Comparison of ENCODE assay signal across 20 mouse cellular contexts in genomic region chr12:85643735-85644134, GRCm38 (mm10). TPM values are rescaled to one million over a fixed set of nuclear protein-coding genes. Genes with fewer than 3 reads are reported as not detected.
DNase-seq lines count a peak whose midpoint lies in the region; ATAC-seq and TF ChIP-seq lines count a peak whose summit lies in the region.
"Had no signal": no experiment of that assay in that cellular context is flagged by ENCODE, and none has a peak within 500 bp of the region (broad histone marks: within the 10 kb centered on the region; RNA-seq: fewer than 3 reads in every experiment).

No protein-coding gene starts in this region.

- no peak overlapping the region for H3K4me2 ChIP-seq in kidney, embryonic 14.5 days (replicated peaks; ENCODE audit: low read depth, low read length)
- H3K4me2 ChIP-seq: heart, embryonic 11.5 days; hindbrain, embryonic 15.5 days; intestine, embryonic 15.5 days; liver, embryonic 12.5 days; lung, embryonic 15.5 days; midbrain, embryonic 11.5 days; stomach, embryonic 15.5 days had no signal

- H3K9ac ChIP-seq in kidney, embryonic 14.5 days (ENCODE audit: low read depth, low read length), result no peak overlapping the region
- H3K9ac ChIP-seq: forebrain, postnatal 0 days; hindbrain, embryonic 15.5 days; intestine, embryonic 15.5 days; liver, embryonic 12.5 days; lung, embryonic 15.5 days; stomach, embryonic 15.5 days had no signal

- no peak for TF ChIP-seq POLR2A in bone marrow, adult 2 months (IDR thresholded peaks at IDR 0.05; ENCODE audit: borderline replicate concordance, control insufficient read depth, low read depth, low read length)

- intact Hi-C loops in heart, postnatal 14 days (cut with DNase I), result loop anchor here (2.0 kb wide), 1 partner anchor 135 kb away; no protein-coding TSS in a partner anchor

- no peaks in the 10 kb centered on the region for H3K27me3 ChIP-seq in kidney, embryonic 14.5 days (ENCODE audit: control insufficient read depth, insufficient read depth, low read length)
- H3K27me3 ChIP-seq: hindbrain, embryonic 15.5 days; intestine, embryonic 15.5 days; liver, embryonic 12.5 days; lung, embryonic 15.5 days; stomach, embryonic 15.5 days had no signal

- no peak for ATAC-seq in kidney, embryonic 14.5 days (ENCODE audit: low FRiP score, low TSS enrichment)
- ATAC-seq: forebrain, postnatal 0 days; intestine, embryonic 15.5 days; liver, embryonic 12.5 days had no signal

- no peak for TF ChIP-seq CTCF in bone marrow, adult 2 months (IDR thresholded peaks at IDR 0.05; ENCODE audit: control insufficient read depth, insufficient read depth, low read length)

- H3K4me1 ChIP-seq in kidney, embryonic 14.5 days (ENCODE audit: control insufficient read depth, insufficient read depth, low read length), result 0 out of 2 replicates have a peak, but pooled peaks cover 9% of the 10 kb centered on the region
- H3K4me1 ChIP-seq in bone marrow, adult 2 months (ENCODE audit: control insufficient read depth, insufficient read depth, low read length), result peaks cover 14% of the 10 kb centered on the region

- WGBS in kidney, embryonic 14.5 days, result 62% methylated on average over 5 of the region's 5 CpGs
- WGBS in bone marrow, adult 2 months, result 45% methylated on average over 5 of the region's 5 CpGs

- DNase-seq in kidney, adult 11 months, result peak; percentile 57
- peak; percentile 27 for DNase-seq in lung, postnatal 25 days (ENCODE audit: low spot score)
- no peak for DNase-seq in lung, postnatal 10 days
- DNase-seq in layer of hippocampus, adult 9-11 months, result no peak
- no peak for DNase-seq in heart, postnatal 14 days
- DNase-seq: cerebellum, adult 11-12 months; cerebellum, postnatal 14 days; forebrain, postnatal 0 days; heart, postnatal 10 days; retina, postnatal 1 day; thymus, adult 18-20 months had no signal

- no peak overlapping the region for H3K4me3 ChIP-seq in kidney, embryonic 14.5 days (ENCODE audit: low read length)
- H3K4me3 ChIP-seq in bone marrow, adult 2 months (replicated peaks; ENCODE audit: control insufficient read depth, low read depth, low read length), result no peak overlapping the region
- H3K4me3 ChIP-seq: hindbrain, embryonic 15.5 days; intestine, embryonic 15.5 days; liver, embryonic 12.5 days; lung, embryonic 15.5 days; stomach, embryonic 15.5 days had no signal

- H3K36me3 ChIP-seq in kidney, embryonic 14.5 days (ENCODE audit: control insufficient read depth, insufficient read depth, low read length), result peaks cover 3% of the 10 kb centered on the region; the same call in 1 of the 2 replicates
- H3K36me3 ChIP-seq: intestine, embryonic 15.5 days; liver, embryonic 12.5 days; lung, embryonic 15.5 days; stomach, embryonic 15.5 days had no signal

- no peak overlapping the region for H3K27ac ChIP-seq in kidney, embryonic 14.5 days (ENCODE audit: low read depth, low read length)
- peak overlapping the region; percentile 13 for H3K27ac ChIP-seq in bone marrow, adult 2 months (ENCODE audit: control insufficient read depth, insufficient read depth, low read depth, low read length, poor library complexity)
- H3K27ac ChIP-seq: hindbrain, embryonic 15.5 days; intestine, embryonic 15.5 days; liver, embryonic 12.5 days; lung, embryonic 15.5 days; stomach, embryonic 15.5 days had no signal

- no peaks in the 10 kb centered on the region for H3K9me3 ChIP-seq in kidney, embryonic 14.5 days (ENCODE audit: control insufficient read depth, low read length)
- H3K9me3 ChIP-seq: hindbrain, embryonic 15.5 days; intestine, embryonic 15.5 days; liver, embryonic 12.5 days; lung, embryonic 15.5 days; stomach, embryonic 15.5 days had no signal

RNA-seq across cellular contexts. Expression of gene Batf, which starts 42.7 kb away (rescaled TPM):
- polyA plus RNA-seq in kidney, embryonic 14.5 days (2014; fragmentation: Nextera tagmentation; extraction: Ambion mirVana), result 2.7 and 2.9 TPM in 2 replicates
- 4.1 and 11.7 TPM in 2 replicates for polyA plus RNA-seq in bone marrow, adult 2 months (2011; ENCODE audit: insufficient read depth, insufficient read length, low replicate concordance, missing spikeins)
- total RNA-seq in heart, postnatal 14 days (2021), result 1 to 10 TPM; 1.1 to 1.2 TPM
- total RNA-seq: forebrain, postnatal 0 days had no signal

RNA-seq across cellular contexts. Expression of gene Jdp2, which starts 44.9 kb away (rescaled TPM):
- 0.49 and 0.66 TPM in 2 replicates for polyA plus RNA-seq in kidney, embryonic 14.5 days (2014; fragmentation: Nextera tagmentation; extraction: Ambion mirVana)
- polyA plus RNA-seq in bone marrow, adult 2 months (2011; ENCODE audit: insufficient read depth, insufficient read length, low replicate concordance, missing spikeins), result 10.0 and 21.2 TPM in 2 replicates
- 10 to 100 TPM; 15.6 to 20.0 TPM for total RNA-seq in heart, postnatal 14 days (2021)

Comparison
In these comparisons a context has a peak if more than half of its experiments do, and no peak if none do; other contexts are left out.
1. DNase-seq: peak in kidney, adult 11 months (single experiment) and lung, postnatal 25 days (single experiment); none in lung, postnatal 10 days (single experiment), layer of hippocampus, adult 9-11 months (single experiment) and heart, postnatal 14 days (0 of 2).